Mouse (Mus musculus): ENCODE data around the gene Zfp770. TPM values are rescaled to one million over a fixed set of nuclear protein-coding genes. Genes with fewer than 3 reads are reported as not detected.
"Not testable (repeated sequence)": the region's sequence is repeated elsewhere in the genome, so short reads cannot be mapped to it uniquely, and the experiment has no call there.

Gene Zfp770
- polyA plus RNA-seq, 1 experiment from 2014 or later: 5.5 TPM

DNA sequence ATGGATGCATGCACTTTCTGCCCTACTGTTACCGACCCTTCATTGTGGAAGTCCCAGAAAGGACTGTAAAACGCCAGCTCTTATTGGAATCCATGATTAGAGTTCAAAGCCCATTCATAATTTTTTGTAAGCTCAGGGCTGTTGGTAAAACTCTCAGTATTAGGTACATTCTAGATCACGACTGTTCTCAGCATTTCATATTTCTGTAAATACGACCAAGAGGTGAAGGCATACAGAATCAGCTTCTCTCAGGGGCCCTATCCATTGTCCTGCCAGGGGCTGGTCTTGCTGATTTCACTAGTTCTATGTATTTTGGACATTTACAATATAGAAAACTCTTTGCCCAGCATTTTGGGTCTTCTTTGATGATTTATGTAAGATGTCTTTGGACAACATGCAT is 305 bp upstream of the Zfp770 start:
- DNase-seq (ENCODE audit: low spot score): no peak
- ATAC-seq (replicated peaks; ENCODE audit: insufficient number of reproducible peaks, low FRiP score, low TSS enrichment, low read depth): no peak; the same call in 1 of the 2 replicates
- no peak overlapping the region for H3K27ac ChIP-seq (replicated peaks; ENCODE audit: low read depth, low read length)
- H3K36me3 ChIP-seq (replicated peaks; ENCODE audit: control insufficient read depth, insufficient read depth, low read depth, low read length): no peaks in the 10 kb centered on the region
- H3K4me2 ChIP-seq (ENCODE audit: low read depth, low read length): peak overlapping the region; percentile 62; the same call in 1 of the 2 replicates
- no peaks in the 10 kb centered on the region for H3K4me1 ChIP-seq (ENCODE audit: control insufficient read depth, insufficient read depth, low read length)
- no peaks in the 10 kb centered on the region for H3K9me3 ChIP-seq (replicated peaks; ENCODE audit: control insufficient read depth, low read length)
- peak overlapping the region; percentile 74 for H3K4me3 ChIP-seq (ENCODE audit: low read depth, low read length)
- H3K9ac ChIP-seq (replicated peaks; ENCODE audit: low read length): peak overlapping the region; percentile 87
- no peaks in the 10 kb centered on the region for H3K27me3 ChIP-seq (ENCODE audit: control insufficient read depth, insufficient read depth, low read length)
- WGBS: 29% methylated on average over 4 of the region's 4 CpGs

DNA sequence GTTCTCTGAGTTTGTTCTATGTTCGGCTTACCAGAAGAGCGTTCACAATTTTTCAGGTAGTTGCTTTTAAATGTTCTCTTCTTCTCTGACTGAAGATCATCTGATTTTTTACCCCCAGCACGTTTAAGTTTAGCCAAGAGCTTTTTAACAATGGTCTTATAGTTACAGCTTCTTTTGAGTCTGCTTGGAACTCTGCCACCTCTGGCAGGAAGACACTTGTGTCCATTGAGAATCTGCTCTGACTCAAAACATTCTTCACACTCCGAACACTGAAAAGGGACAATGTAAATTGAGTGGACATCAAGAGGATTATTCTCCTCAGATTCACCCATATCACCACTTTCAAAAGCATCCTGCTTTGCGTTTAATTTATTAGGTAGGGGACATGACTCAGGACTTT is 4.8 kb downstream of the Zfp770 start:
- H3K27me3 ChIP-seq (ENCODE audit: control insufficient read depth, insufficient read depth, low read length): no peaks in the 10 kb centered on the region
- H3K9me3 ChIP-seq (replicated peaks; ENCODE audit: control insufficient read depth, low read length): no peaks in the 10 kb centered on the region
- ATAC-seq (replicated peaks; ENCODE audit: insufficient number of reproducible peaks, low FRiP score, low TSS enrichment, low read depth): no peak
- DNase-seq (ENCODE audit: low spot score): no peak
- no peaks in the 10 kb centered on the region for H3K36me3 ChIP-seq (replicated peaks; ENCODE audit: control insufficient read depth, insufficient read depth, low read depth, low read length)
- no peaks in the 10 kb centered on the region for H3K4me1 ChIP-seq (ENCODE audit: control insufficient read depth, insufficient read depth, low read length)
- no peak overlapping the region for H3K4me2 ChIP-seq (ENCODE audit: low read depth, low read length)
- no peak overlapping the region for H3K9ac ChIP-seq (replicated peaks; ENCODE audit: low read length)
- WGBS: 90% methylated on average over 5 of the region's 5 CpGs
- no peak overlapping the region for H3K27ac ChIP-seq (replicated peaks; ENCODE audit: low read depth, low read length)
- no peak overlapping the region for H3K4me3 ChIP-seq (ENCODE audit: low read depth, low read length)

GRCm38 (mm10) chr2:114186924-114187323 is 14.3 kb downstream of the Zfp770 start, which contains the start of gene Aqr:
Aqr (minus strand) TSS chr2:114187024.
- not testable (repeated sequence) for H3K4me3 ChIP-seq (ENCODE audit: low read depth, low read length); H3K4me2 ChIP-seq (ENCODE audit: low read depth, low read length); H3K27me3 ChIP-seq (ENCODE audit: control insufficient read depth, insufficient read depth, low read length); DNase-seq (ENCODE audit: low spot score); H3K4me1 ChIP-seq (ENCODE audit: control insufficient read depth, insufficient read depth, low read length); H3K27ac ChIP-seq (replicated peaks; ENCODE audit: low read depth, low read length); ATAC-seq (replicated peaks; ENCODE audit: insufficient number of reproducible peaks, low FRiP score, low TSS enrichment, low read depth); H3K9me3 ChIP-seq (replicated peaks; ENCODE audit: control insufficient read depth, low read length); H3K36me3 ChIP-seq (replicated peaks; ENCODE audit: control insufficient read depth, insufficient read depth, low read depth, low read length); H3K9ac ChIP-seq (replicated peaks; ENCODE audit: low read length)
- 79% methylated on average over 1 of the region's 6 CpGs for WGBS

GRCm38 (mm10) chr2:114177802-114178733 is 23.2 kb downstream of the Zfp770 start:
- no peak for DNase-seq (ENCODE audit: low spot score)
- Histone ChIP-seq H3K9ac (replicated peaks; ENCODE audit: low read length) (no peak overlapping the region), H3K27ac (replicated peaks; ENCODE audit: low read depth, low read length) (no peak overlapping the region)

GRCm38 (mm10) chr2:114174651-114175484 is 26.4 kb downstream of the Zfp770 start:
- Histone ChIP-seq H3K27ac (replicated peaks; ENCODE audit: low read depth, low read length) (no peak overlapping the region), H3K36me3 (replicated peaks; ENCODE audit: control insufficient read depth, insufficient read depth, low read depth, low read length) (no peaks in the 10 kb centered on the region), H3K4me3 (ENCODE audit: low read depth, low read length) (peak overlapping the region; percentile 94), H3K4me1 (ENCODE audit: control insufficient read depth, insufficient read depth, low read length) (no peaks in the 10 kb centered on the region), H3K9ac (replicated peaks; ENCODE audit: low read length) (peak overlapping the region; percentile 90), H3K4me2 (ENCODE audit: low read depth, low read length) (peak overlapping the region; percentile 70), H3K9me3 (replicated peaks; ENCODE audit: control insufficient read depth, low read length) (no peaks in the 10 kb centered on the region), H3K27me3 (ENCODE audit: control insufficient read depth, insufficient read depth, low read length) (no peaks in the 10 kb centered on the region)
- ATAC-seq (replicated peaks; ENCODE audit: insufficient number of reproducible peaks, low FRiP score, low TSS enrichment, low read depth): peak; percentile 89
- peak; percentile 92 for DNase-seq (ENCODE audit: low spot score)
- WGBS: under 1% methylated on average over 44 of the region's 44 CpGs

More at GRCm38 (mm10) chr2:114177802-114178733, 23.2 kb downstream of the Zfp770 start:
- Histone ChIP-seq H3K9me3 (replicated peaks; ENCODE audit: control insufficient read depth, low read length) (no peaks in the 10 kb centered on the region), H3K4me3 (ENCODE audit: low read depth, low read length) (no peak overlapping the region), H3K4me2 (ENCODE audit: low read depth, low read length) (no peak overlapping the region), H3K4me1 (ENCODE audit: control insufficient read depth, insufficient read depth, low read length) (no peaks in the 10 kb centered on the region), H3K36me3 (replicated peaks; ENCODE audit: control insufficient read depth, insufficient read depth, low read depth, low read length) (no peaks in the 10 kb centered on the region), H3K27me3 (ENCODE audit: control insufficient read depth, insufficient read depth, low read length) (no peaks in the 10 kb centered on the region)
- no peak for ATAC-seq (replicated peaks; ENCODE audit: insufficient number of reproducible peaks, low FRiP score, low TSS enrichment, low read depth)
- WGBS: 36% methylated on average over 4 of the region's 4 CpGs

DNA sequence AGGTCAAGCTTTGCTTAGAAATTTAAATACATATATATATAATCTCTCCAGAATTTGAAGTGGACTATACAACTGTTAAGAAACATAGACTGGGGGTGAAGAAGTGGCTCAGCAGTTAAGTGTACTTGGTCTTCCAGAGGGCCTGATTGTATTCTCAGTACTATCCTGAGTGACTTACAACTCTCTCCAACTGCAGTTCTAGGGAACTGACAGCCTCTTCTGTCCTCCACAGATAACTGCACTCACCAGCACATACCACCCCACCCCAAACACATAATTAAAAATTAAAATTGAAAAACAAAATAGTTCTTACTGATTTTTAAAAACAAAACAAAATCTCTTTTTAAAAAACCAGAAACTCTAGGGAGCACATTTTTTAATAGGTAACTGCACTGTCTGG is 28.0 kb downstream of the Zfp770 start:
- Histone ChIP-seq H3K27me3 (ENCODE audit: control insufficient read depth, insufficient read depth, low read length) (no peaks in the 10 kb centered on the region), H3K27ac (replicated peaks; ENCODE audit: low read depth, low read length) (no peak overlapping the region), H3K9me3 (replicated peaks; ENCODE audit: control insufficient read depth, low read length) (no peaks in the 10 kb centered on the region), H3K4me1 (ENCODE audit: control insufficient read depth, insufficient read depth, low read length) (no peaks in the 10 kb centered on the region), H3K4me3 (ENCODE audit: low read depth, low read length) (no peak overlapping the region), H3K4me2 (ENCODE audit: low read depth, low read length) (no peak overlapping the region), H3K36me3 (replicated peaks; ENCODE audit: control insufficient read depth, insufficient read depth, low read depth, low read length) (no peaks in the 10 kb centered on the region), H3K9ac (replicated peaks; ENCODE audit: low read length) (no peak overlapping the region)
- DNase-seq (ENCODE audit: low spot score): no peak
- no peak for ATAC-seq (replicated peaks; ENCODE audit: insufficient number of reproducible peaks, low FRiP score, low TSS enrichment, low read depth)

DNA sequence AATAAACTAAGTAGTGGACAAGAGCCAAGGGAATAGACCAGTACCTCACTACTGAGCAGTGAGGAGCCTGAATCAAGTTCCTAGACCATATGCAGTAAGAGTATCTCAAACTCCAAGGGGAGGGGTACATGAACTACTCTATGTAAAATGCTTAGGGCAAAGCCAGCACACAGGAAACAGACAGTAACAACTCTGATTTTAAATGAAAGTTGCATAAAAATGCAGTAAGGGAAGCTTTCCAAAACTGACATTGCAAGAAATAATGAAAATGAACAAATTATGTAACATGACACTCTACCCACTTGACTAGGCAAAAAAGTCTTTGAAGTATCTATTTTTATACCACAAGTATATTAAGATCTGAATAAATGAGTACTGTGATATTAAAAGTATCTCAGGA is 33.4 kb downstream of the Zfp770 start:
- H3K9me3 ChIP-seq (replicated peaks; ENCODE audit: control insufficient read depth, low read length): no peaks in the 10 kb centered on the region
- H3K4me1 ChIP-seq (ENCODE audit: control insufficient read depth, insufficient read depth, low read length): no peaks in the 10 kb centered on the region
- ATAC-seq (replicated peaks; ENCODE audit: insufficient number of reproducible peaks, low FRiP score, low TSS enrichment, low read depth) (no peak), DNase-seq (ENCODE audit: low spot score) (no peak)
- no peak overlapping the region for H3K9ac ChIP-seq (replicated peaks; ENCODE audit: low read length)
- H3K4me2 ChIP-seq (ENCODE audit: low read depth, low read length): no peak overlapping the region
- no peak overlapping the region for H3K4me3 ChIP-seq (ENCODE audit: low read depth, low read length)
- no peaks in the 10 kb centered on the region for H3K27me3 ChIP-seq (ENCODE audit: control insufficient read depth, insufficient read depth, low read length)
- H3K36me3 ChIP-seq (replicated peaks; ENCODE audit: control insufficient read depth, insufficient read depth, low read depth, low read length): no peaks in the 10 kb centered on the region; the same call in 1 of the 2 replicates
- no peak overlapping the region for H3K27ac ChIP-seq (replicated peaks; ENCODE audit: low read depth, low read length)

Measured in embryonic facial prominence, embryonic 11.5 days (tissue).